Mouse (Mus musculus) midbrain, embryonic 14.5 days (tissue): ENCODE data around the gene Tpsg1. TPM values are rescaled to one million over a fixed set of nuclear protein-coding genes. Genes with fewer than 3 reads are reported as not detected.
A peak's percentile ranks its signal among the peaks of the same experiment; 100 is the strongest.

Experiments used
- ATAC-seq: fragments of 200-750 bp; cut with Nextera tagmentation; 2 replicates; pipeline ENCODE4 v1.8.0; 2017; ENCODE audit warnings: moderate number of reproducible peaks, moderate library complexity; ENCODE audit not compliant: low FRiP score, low TSS enrichment
- DNase-seq: peaks from one replicate; pipeline ENCODE4 v3.0.0-alpha.2; 2015
- H3K27ac ChIP-seq: fragments of 300-500 bp; sonication (generic); replicated peaks from 2 replicates; pipeline ENCODE4 v1.5.1; 2014; ENCODE audit warnings: mild to moderate bottlenecking, low read depth, low read length, moderate library complexity
- H3K27me3 ChIP-seq: fragments of 300-500 bp; sonication (generic); 2 replicates; pipeline ENCODE4 v1.6.1; 2014; ENCODE audit warnings: low read length, control low read depth, mixed read lengths; ENCODE audit not compliant: control insufficient read depth, insufficient read depth
- H3K36me3 ChIP-seq: fragments of 300-500 bp; sonication (generic); 2 replicates; pipeline ENCODE4 v1.6.1; 2014; ENCODE audit warnings: low read length, control low read depth; ENCODE audit not compliant: control insufficient read depth, insufficient read depth
- H3K4me1 ChIP-seq: fragments of 300-500 bp; sonication (generic); 2 replicates; pipeline ENCODE4 v1.6.1; 2014; ENCODE audit warnings: mild to moderate bottlenecking, antibody characterized with exemption, low read length, control low read depth; ENCODE audit not compliant: control insufficient read depth, insufficient read depth
- H3K4me2 ChIP-seq: fragments of 300-500 bp; sonication (generic); 2 replicates; pipeline ENCODE4 v1.6.1; 2014; ENCODE audit warnings: mild to moderate bottlenecking, low read length, moderate library complexity
- H3K4me3 ChIP-seq: fragments of 300-500 bp; sonication (generic); replicated peaks from 2 replicates; pipeline ENCODE4 v1.5.1; 2014; ENCODE audit warnings: low read depth, low read length
- H3K9ac ChIP-seq: fragments of 300-500 bp; sonication (generic); replicated peaks from 2 replicates; pipeline ENCODE4 v1.6.1; 2014; ENCODE audit warnings: mild to moderate bottlenecking, low read length, moderate library complexity
- H3K9me3 ChIP-seq: fragments of 300-500 bp; sonication (generic); 2 replicates; pipeline ENCODE4 v1.6.1; 2016; ENCODE audit warnings: low read length, control low read depth, mixed read lengths; ENCODE audit not compliant: control insufficient read depth
- WGBS: fragments of 180-500 bp; shearing (Covaris S2); extraction: QIAGEN DNeasy Blood & Tissue Kit; methylation state at CpG from one replicate; pipeline ENCODE4 v1.1.7; 2014; 5-methylcytosine and 5-hydroxymethylcytosine counted together
- polyA plus RNA-seq: library from polyadenylated mRNA; unstranded; fragments of >200 nt; fragmentation: Nextera tagmentation; extraction: Ambion mirVana; gene quantifications from 2 replicates; pipeline ENCODE4 v1.2.1, GENCODE M21; 2014

Gene Tpsg1
- polyA plus RNA-seq = 0.61 and 1.2 TPM in 2 replicates

DNA sequence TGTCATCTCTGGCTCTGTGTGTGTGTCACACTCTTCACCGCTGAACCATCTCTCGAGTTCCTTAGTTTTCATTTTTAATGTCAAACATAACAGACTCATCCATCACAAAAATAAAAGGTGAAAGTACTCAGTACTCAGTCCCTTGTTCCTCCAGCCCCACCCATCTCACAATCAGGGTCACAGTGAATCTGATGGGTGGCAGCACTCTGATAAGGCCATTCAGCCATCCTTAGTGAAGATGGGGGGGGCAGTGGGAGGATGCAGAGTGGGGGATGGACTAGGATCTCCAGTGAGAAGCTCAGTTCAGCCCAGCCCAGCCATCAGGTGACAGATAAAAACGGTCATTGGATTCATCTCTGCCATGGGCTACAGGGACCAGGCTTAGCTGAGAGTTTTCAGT, at the start of gene Tpsg1:
Gene Tpsg1 (plus strand): TSS at position 301 of the 400 bp plus-strand sequence.
- Histone ChIP-seq H3K9ac (no peak within 1 kb of the TSS), H3K4me3 (no peak within 1 kb of the TSS), H3K27me3 (no peaks in the 10 kb centered on the region), H3K9me3 (no peaks in the 10 kb centered on the region), H3K36me3 (no peaks in the 10 kb centered on the region), H3K4me1 (no peaks in the 10 kb centered on the region), H3K4me2 (no peak within 1 kb of the TSS), H3K27ac (no peak within 1 kb of the TSS)
- DNase-seq (no peak), ATAC-seq (no peak)
- 87% methylated on average over 3 of the region's 3 CpGs for WGBS

DNA sequence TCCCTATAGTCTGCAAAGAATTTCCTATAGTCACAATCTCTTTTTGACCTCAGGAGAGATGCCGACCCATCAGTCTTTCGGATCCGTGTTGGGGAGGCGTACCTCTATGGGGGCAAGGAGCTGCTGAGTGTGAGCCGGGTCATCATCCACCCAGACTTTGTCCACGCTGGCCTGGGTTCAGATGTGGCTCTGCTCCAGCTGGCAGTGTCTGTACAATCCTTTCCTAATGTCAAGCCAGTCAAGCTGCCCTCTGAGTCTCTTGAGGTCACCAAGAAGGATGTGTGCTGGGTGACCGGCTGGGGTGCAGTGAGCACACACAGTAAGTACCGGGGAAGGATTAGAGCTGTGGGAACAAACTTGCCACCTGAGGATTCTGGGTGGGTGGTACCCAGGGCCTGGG, 48.3 kb upstream of the Tpsg1 start:
- DNase-seq (no peak), ATAC-seq (no peak)
- Histone ChIP-seq H3K4me1 (no peaks in the 10 kb centered on the region), H3K27me3 (no peaks in the 10 kb centered on the region), H3K4me2 (no peak overlapping the region), H3K27ac (no peak overlapping the region), H3K4me3 (no peak overlapping the region), H3K36me3 (no peaks in the 10 kb centered on the region), H3K9ac (no peak overlapping the region), H3K9me3 (no peaks in the 10 kb centered on the region)
- 92% methylated on average over 8 of the region's 8 CpGs for WGBS

DNA sequence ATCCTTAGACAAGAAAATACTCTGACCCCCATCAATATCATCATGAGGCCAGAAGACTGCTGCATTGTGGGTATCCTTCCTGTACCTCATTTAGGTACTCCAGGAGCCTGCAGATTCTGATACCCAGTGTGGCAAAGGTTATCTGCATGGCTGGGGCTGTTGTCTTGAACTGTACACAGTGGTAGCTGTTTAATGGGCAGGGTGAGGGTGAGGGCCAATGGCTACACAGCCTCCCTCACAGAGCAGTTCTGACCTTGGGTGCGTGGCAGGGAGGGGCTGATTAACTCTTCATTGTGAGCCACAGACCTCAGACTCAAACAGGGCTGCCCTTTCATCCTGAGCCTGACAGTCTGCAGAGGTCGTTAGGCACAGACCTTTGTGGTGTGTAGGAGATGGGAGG, 46.1 kb upstream of the Tpsg1 start:
- no peak overlapping the region for H3K4me2 ChIP-seq
- H3K9me3 ChIP-seq = no peaks in the 10 kb centered on the region
- no peak overlapping the region for H3K9ac ChIP-seq
- DNase-seq (no peak), ATAC-seq (no peak)
- H3K27ac ChIP-seq = no peak overlapping the region
- no peaks in the 10 kb centered on the region for H3K36me3 ChIP-seq
- H3K4me1 ChIP-seq = no peaks in the 10 kb centered on the region
- no peak overlapping the region for H3K4me3 ChIP-seq
- no peaks in the 10 kb centered on the region for H3K27me3 ChIP-seq
- WGBS = 35% methylated on average over 2 of the region's 2 CpGs

DNA sequence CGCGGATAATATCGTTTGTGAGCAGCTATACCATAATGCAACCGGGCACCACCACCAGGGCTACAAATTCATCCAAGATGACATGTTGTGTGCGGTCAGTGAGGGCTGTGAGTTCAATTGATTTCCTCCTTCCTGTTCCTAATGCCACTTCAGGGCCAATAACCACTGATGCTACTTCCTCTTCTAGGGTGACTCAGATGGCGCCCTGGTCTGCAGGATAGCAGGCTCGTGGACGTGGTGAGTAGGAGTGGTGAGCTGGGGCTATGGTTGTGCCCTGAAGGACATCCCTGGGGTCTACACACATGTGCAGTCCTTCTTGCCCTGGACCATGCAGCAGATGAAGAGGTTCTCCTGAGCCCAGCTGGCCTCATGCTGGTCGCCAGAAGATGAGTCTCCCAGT, 36.8 kb upstream of the Tpsg1 start:
- WGBS = 81% methylated on average over 9 of the region's 9 CpGs
- ATAC-seq (no peak), DNase-seq (no peak)
- H3K4me1 ChIP-seq = no peaks in the 10 kb centered on the region
- no peaks in the 10 kb centered on the region for H3K36me3 ChIP-seq
- no peaks in the 10 kb centered on the region for H3K27me3 ChIP-seq
- no peaks in the 10 kb centered on the region for H3K9me3 ChIP-seq
- H3K9ac ChIP-seq = no peak overlapping the region
- no peak overlapping the region for H3K4me3 ChIP-seq
- H3K27ac ChIP-seq = no peak overlapping the region
- H3K4me2 ChIP-seq = no peak overlapping the region

DNA sequence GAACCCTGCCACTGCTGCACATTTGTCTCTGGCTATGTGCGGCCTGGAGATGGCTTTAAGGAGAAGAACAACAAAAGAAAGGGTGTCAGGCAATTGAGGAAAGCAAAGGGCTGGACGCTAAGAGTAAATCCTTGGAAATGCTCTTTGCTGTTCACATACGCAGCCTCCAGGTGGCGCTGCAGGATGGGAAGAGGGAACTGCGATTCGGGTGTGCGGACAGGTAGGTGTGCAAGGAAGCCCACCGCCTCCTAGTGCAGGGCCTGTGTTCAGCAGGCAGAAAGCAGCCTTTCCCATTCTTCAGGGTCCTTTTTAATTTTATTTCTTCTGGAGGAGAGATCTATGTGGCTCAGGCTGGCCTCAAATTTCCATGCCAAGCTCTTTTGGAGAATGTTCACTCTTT, 35.1 kb upstream of the Tpsg1 start:
- under 1% methylated on average over 8 of the region's 8 CpGs for WGBS
- H3K4me2 ChIP-seq = no peak overlapping the region
- no peak for ATAC-seq
- no peaks in the 10 kb centered on the region for H3K4me1 ChIP-seq
- peak; percentile 90 for DNase-seq
- H3K4me3 ChIP-seq = no peak overlapping the region
- H3K9ac ChIP-seq = no peak overlapping the region
- no peak overlapping the region for H3K27ac ChIP-seq
- no peaks in the 10 kb centered on the region for H3K27me3 ChIP-seq
- no peaks in the 10 kb centered on the region for H3K36me3 ChIP-seq
- no peaks in the 10 kb centered on the region for H3K9me3 ChIP-seq

DNA sequence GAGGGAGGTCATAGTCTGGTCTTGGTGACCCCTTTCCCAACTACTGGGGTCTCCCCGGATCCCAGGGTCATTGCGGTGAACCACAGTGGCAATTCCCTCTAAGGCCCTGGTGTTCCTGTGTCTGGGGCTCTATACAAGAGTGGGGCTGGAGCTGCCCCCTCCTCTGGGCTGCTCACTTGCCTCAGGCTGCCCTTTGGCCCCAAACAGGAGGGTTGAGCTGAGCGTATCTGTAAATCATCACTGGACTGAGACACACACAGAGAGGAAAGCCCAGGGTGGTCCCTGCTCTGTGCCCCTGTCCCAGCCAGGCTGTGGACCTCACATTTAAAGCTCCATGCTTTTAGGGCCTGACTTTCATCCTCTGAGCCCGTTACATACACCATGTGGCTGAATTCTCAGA, 30.9 kb upstream of the Tpsg1 start:
- H3K36me3 ChIP-seq = no peaks in the 10 kb centered on the region
- ATAC-seq (no peak), DNase-seq (no peak)
- H3K9ac ChIP-seq = no peak overlapping the region
- no peak overlapping the region for H3K27ac ChIP-seq
- H3K4me3 ChIP-seq = no peak overlapping the region
- no peaks in the 10 kb centered on the region for H3K4me1 ChIP-seq
- H3K27me3 ChIP-seq = no peaks in the 10 kb centered on the region
- H3K9me3 ChIP-seq = no peaks in the 10 kb centered on the region
- H3K4me2 ChIP-seq = no peak overlapping the region
- WGBS = 88% methylated on average over 4 of the region's 4 CpGs

DNA sequence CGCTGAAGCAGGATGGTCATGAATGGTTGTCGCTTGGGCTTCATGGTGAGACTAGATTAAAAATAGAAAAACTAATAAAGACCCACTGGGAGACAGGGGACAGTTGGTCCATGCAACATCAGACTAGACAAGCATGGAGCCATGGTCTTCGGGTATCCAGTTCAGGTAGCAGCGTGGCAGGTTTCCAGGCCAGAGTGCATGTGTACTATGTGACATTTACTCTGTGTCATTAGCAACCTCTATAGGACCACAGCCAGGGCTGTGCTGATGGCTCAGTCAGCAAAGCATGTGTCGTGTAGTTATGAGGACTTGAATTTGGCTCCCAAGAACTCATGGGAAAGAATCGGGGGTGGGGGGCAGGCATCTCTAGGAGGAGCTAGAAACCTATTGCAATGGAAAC, 29.1 kb upstream of the Tpsg1 start:
- H3K9ac ChIP-seq = no peak overlapping the region
- no peak for DNase-seq
- no peaks in the 10 kb centered on the region for H3K27me3 ChIP-seq
- ATAC-seq = no peak
- H3K9me3 ChIP-seq = no peaks in the 10 kb centered on the region
- H3K4me1 ChIP-seq = no peaks in the 10 kb centered on the region
- no peak overlapping the region for H3K4me2 ChIP-seq
- 82% methylated on average over 6 of the region's 6 CpGs for WGBS
- H3K36me3 ChIP-seq = no peaks in the 10 kb centered on the region
- H3K27ac ChIP-seq = no peak overlapping the region
- no peak overlapping the region for H3K4me3 ChIP-seq

DNA sequence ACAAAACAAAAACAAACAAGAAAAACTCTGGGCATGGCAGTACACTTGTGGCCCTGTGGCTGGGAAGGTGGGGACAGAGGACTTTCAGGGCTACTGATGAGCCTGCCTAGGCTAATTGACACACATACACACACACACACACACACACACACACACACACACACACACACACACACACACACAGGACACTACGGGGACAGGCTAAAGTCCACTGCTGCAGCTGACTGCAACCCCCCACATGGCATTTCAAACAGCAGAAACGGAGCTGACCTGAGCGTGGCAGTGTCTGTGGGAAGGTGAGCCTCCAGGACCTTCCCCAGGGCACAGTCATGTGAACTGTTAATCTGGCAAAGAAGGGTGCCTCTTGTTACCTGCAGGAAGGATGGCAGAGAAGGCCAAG, 27.6 kb upstream of the Tpsg1 start:
- Histone ChIP-seq H3K27me3 (no peaks in the 10 kb centered on the region), H3K9ac (no peak overlapping the region), H3K4me1 (no peaks in the 10 kb centered on the region), H3K4me2 (no peak overlapping the region), H3K9me3 (no peaks in the 10 kb centered on the region), H3K4me3 (no peak overlapping the region), H3K36me3 (no peaks in the 10 kb centered on the region), H3K27ac (no peak overlapping the region)
- no peak for DNase-seq
- 64% methylated on average over 3 of the region's 3 CpGs for WGBS
- no peak for ATAC-seq

DNA sequence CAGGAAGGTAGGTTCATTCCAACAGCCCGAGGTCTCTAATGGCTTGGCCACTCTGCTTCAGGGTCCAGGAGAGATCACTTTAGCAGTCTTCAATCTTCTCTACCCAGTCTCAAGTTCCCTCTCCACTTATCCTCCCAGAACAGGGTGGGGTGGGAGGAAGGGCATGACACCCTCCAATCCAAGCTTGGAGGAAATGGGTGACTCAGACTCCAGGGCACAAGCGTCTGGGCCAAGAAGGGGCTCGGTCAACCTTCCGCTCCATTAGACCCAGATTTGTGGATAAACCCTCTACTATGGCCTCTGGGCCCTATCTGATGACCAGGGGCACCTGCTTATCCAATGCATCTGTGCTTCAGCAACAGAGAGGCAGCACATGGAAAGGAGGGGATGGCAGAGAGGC, 23.6 kb upstream of the Tpsg1 start, which contains the start of gene Tpsab1:
Gene Tpsab1 (minus strand): TSS at position 101 of the 400 bp plus-strand sequence.
- no peak for DNase-seq
- Histone ChIP-seq H3K36me3 (no peaks in the 10 kb centered on the region), H3K9me3 (no peaks in the 10 kb centered on the region), H3K27ac (no peak within 1 kb of the TSS), H3K4me3 (no peak within 1 kb of the TSS), H3K4me1 (no peaks in the 10 kb centered on the region), H3K9ac (no peak within 1 kb of the TSS), H3K27me3 (no peaks in the 10 kb centered on the region), H3K4me2 (no peak within 1 kb of the TSS)
- no peak for ATAC-seq
- WGBS = 93% methylated on average over 4 of the region's 4 CpGs
